Mouse (Mus musculus) olfactory bulb, adult 2 months (tissue): ENCODE data around the gene Bco1.

Experiments
- CTCF ChIP-seq: fragments of 200-500 bp; IDR thresholded peaks from 2 replicates; pipeline ENCODE4 v1.5.1; 2012; ENCODE audit warnings: low read depth, mild to moderate bottlenecking, low read length, moderate library complexity; ENCODE audit not compliant: insufficient read depth
- POLR2A ChIP-seq: fragments of 200-500 bp; IDR thresholded peaks from 2 replicates; pipeline ENCODE4 v1.6.1; 2012; ENCODE audit warnings: mild to moderate bottlenecking, low read depth, low read length, moderate library complexity; ENCODE audit not compliant: insufficient read depth

DNA sequence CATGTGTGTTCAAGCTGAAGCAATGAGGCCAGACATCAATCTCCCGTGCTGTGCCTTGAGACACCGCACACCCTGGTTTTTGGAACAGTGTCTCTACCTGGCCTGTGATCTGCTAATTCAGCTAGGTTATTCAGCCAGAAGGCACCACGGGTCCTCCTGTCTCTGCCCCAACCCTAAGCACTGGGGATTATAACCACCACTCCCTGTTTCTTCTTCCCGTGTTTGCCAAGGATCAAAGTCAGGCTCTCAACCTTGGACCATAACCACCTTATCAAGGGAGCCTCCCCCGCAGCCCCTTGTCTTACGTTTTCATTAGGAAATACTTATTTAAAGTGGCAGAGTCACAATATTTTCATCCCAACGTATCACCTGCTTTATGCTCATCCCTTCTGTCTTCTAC, 20.9 kb downstream of the Bco1 start:
- TF ChIP-seq CTCF: no peak
- no peak for TF ChIP-seq POLR2A
